Mouse (Mus musculus) neural tube, postnatal 0 days (tissue): Measurements from ENCODE around the gene Acacb. TPM values are rescaled to one million over a fixed set of nuclear protein-coding genes. Genes with fewer than 3 reads are reported as not detected.

ENCODE experiments used
- polyA plus RNA-seq: library from polyadenylated mRNA; unstranded; fragments of >200 nt; fragmentation: Nextera tagmentation; extraction: Ambion mirVana; gene quantifications from 2 replicates; pipeline ENCODE4 v1.2.1, GENCODE M21; 2015

Acacb gene
- 4.8 and 5.0 TPM in 2 replicates for polyA plus RNA-seq

DNA sequence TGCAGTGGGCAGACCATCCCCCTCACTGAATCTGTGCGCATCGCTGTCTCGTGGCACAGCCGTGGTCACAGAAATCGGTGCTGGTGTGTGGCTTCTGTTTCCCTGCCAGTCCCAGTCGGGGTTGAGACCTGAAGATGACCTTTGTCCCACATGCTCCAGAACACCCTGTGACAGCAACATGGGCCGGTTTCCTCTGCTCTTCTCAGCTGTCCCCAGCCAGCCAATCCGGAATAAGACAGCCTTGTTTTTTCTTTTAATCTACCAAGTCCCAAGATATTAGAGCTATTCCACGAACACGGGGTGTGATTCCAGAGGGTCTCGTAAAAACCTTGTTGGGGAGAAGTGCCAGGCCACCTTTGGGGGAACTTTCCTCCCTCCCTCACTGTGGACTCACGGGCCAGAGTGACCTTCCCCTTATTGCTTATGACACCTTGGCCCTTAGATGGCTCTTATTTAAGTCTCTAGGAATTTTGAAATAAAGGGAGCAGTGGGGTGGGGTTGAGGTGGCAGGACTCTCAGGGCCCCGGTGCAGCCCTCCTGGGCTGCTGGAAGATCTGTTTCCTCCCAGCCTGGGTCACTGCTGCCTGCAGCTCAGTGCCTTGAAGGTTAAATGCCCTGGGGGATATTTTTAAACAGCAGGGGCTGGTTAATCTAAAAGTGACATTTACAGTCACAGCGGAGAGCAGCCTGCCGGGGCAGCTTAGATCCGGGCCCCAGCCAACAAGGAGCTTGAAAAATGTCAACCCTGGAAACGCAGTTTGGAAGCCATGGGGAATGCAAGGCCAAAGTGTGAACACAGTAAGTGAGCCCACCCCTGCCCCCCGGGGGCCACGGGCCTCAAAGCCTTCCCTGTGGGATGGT, at the start of gene Acacb:
Acacb (plus strand) TSS at position 508 of the 861 bp plus-strand sequence.

DNA sequence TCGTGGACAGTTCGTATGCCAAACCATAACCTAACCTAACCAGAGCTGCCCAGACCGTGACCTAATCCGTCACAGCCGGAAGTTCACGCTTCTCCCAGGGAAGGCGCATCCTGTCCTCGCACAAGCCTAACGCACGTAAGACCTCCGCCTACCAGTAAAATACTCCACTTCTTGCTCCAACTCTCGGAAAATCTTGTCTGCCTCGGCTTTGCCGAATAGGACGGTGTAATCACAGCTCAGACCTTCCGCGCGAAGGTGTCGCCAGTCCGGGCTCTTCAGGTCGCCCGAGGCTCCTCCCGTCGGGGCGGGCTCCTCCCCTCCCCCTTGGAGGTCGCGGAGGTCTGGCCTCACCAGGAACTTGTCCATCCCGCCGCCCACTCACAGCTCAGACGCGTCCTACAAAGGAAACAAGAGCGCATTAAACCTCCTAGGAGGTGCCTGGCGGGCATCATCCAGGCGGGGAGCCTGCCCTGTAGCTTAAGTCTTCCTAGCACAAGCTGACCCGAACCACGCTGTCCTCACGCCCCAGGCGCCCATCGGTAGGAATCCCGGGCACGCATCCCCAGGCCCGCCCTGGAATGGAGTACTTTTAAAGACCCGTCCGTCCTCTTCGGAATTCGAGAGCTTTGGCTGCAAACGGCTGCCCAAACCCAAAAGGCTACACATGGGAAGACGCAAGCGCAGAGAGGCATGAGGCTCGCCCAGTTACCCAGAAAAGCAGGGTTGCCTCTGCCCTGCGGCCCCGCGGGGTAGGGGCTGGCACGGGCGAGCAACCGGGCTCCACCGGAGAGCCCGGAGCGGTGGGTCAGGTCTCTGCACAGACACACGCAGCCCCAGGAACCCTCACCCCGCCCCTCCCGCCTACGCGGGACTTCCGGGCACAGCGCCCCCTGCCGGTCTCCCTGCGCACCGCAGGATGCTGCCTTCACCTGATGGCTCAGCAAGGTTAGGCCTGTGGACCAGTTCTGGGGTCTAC, 18.7 kb upstream of the Acacb start, which contains the start of gene Alkbh2:
Alkbh2 (minus strand) TSS at position 845 of the 976 bp plus-strand sequence.

DNA sequence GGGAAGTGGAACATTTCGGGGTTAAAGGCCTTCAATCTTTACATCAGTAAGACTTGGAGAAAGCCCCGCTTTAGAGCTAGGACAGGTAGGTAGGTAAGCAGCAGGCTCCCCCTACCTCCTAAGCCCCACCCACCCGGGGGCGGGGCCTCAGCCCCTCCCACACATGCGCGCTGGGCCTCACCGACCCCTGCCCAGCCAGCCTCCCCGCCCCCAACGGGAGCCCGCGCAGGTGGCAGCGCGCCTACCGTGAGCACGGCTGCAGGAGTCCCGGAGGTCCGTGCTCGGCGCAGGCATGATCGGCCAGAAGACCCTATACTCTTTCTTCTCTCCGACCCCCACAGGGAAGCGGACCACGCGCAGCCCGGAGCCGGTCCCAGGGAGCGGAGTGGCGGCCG, 16.1 kb upstream of the Acacb start, which contains the start of gene Ung:
Ung (plus strand) TSS at position 176 of the 395 bp plus-strand sequence.

DNA sequence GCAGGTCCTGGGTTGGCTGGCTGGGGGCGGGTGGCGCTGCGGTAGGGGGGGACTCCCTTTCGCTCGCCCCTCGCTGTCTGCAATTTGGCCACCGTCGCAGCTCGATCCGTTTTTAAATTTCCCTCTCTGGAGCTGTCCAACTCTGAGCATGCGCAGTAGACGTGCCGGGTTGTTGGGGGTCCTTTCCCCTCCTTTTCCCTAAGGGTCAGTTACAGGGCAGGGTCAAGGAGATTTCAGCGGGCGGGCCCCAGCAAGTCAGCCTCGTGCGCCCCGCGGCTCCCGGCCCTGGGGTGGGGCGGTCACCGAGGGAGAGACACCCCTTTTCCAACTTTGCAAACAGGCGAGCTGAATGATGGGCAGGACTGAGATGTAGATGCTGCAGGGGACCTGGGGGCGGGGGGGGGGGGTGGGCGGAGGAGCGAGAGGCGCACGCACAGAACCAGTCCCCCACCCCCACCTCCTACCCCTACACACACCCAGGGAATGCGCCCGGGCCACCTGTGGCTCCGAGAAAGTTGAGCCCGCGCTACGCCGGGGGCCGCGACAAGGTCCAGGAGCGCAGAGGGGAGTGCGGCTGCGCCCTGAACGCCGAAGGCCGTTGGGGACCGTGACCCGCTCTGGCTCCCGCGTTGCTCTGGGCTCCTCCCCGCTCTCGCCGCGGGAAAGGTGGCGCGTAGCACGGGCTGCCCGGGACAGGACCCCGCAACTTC, 127.5 kb downstream of the Acacb start, which contains the start of gene Foxn4:
Foxn4 (minus strand) TSS at position 115 of the 710 bp plus-strand sequence.

DNA sequence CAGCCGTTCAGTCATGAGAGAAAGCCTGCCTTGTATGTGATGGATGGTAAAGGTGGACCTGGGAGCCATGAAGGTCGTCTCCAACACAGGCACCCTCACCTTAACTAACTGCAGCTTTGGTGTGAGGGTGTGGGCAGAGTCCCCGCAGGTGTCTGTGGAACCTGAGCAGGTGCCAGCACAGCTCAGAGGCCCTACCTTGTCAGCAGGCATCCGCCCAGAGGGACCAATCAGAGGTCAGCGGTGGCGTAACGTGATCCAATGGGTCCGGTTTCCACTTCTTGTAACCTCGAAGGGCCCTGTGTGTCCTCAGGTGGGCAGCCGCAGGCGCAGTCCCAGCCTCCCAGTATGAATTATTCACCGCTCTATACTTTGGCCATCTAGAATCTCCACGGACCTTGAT, 142.5 kb downstream of the Acacb start, which contains the start of gene Myo1h:
Myo1h (plus strand) TSS at position 293 of the 400 bp plus-strand sequence.

Other genes with a start within 250 kb of the Acacb start
- 112 and 123 TPM in 2 replicates for gene Coro1c, start 237.8 kb upstream of the Acacb start, polyA plus RNA-seq
- 9.4 and 10.2 TPM in 2 replicates for gene Ssh1, start 152.6 kb upstream of the Acacb start, polyA plus RNA-seq
- 0.37 TPM in 1 of 2 replicates, not detected in the other for gene Dao, start 142.8 kb upstream of the Acacb start, polyA plus RNA-seq
- gene Usp30, start 81.1 kb upstream of the Acacb start, polyA plus RNA-seq, result 16.6 and 18.1 TPM in 2 replicates
- gene Svop, start 55.0 kb upstream of the Acacb start, polyA plus RNA-seq, result 72.4 and 76.4 TPM in 2 replicates
- 9.3 TPM in 2 replicates for gene Alkbh2, start 18.3 kb upstream of the Acacb start, polyA plus RNA-seq
- 9.6 and 10.7 TPM in 2 replicates for gene Ung, start 16.1 kb upstream of the Acacb start, polyA plus RNA-seq
- 0.23 TPM in 1 of 2 replicates, not detected in the other for gene Foxn4, start 127.3 kb downstream of the Acacb start, polyA plus RNA-seq
- 0.41 and 0.68 TPM in 2 replicates for gene Myo1h, start 142.6 kb downstream of the Acacb start, polyA plus RNA-seq
- gene Kctd10, start 234.0 kb downstream of the Acacb start, polyA plus RNA-seq, result 31.8 and 33.3 TPM in 2 replicates
- gene Ube3b, start 234.1 kb downstream of the Acacb start, polyA plus RNA-seq, result 25.5 and 31.4 TPM in 2 replicates